ENCODE assay signal across 24 mouse cellular contexts in genomic region chr9:9198645-9199044, GRCm38 (mm10). TPM values are rescaled to one million over a fixed set of nuclear protein-coding genes. Genes with fewer than 3 reads are reported as not detected.
DNase-seq lines count a peak whose midpoint lies in the region; ATAC-seq and TF ChIP-seq lines count a peak whose summit lies in the region.
"Had no signal": no experiment of that assay in that cellular context is flagged by ENCODE, and none has a peak within 500 bp of the region (broad histone marks: within the 10 kb centered on the region; RNA-seq: fewer than 3 reads in every experiment).

No protein-coding gene starts in this region.

- intact Hi-C loops in gastrocnemius, adult 2 months (cut with DNase I), result no loop called here
- intact Hi-C loops in gastrocnemius, postnatal 14 days (cut with DNase I; ENCODE audit: low total_unique reads), result no loop called here

- no peaks in the 10 kb centered on the region for H3K36me3 ChIP-seq in midbrain, embryonic 11.5 days (ENCODE audit: control insufficient read depth, insufficient read depth, low read length)
- H3K36me3 ChIP-seq in midbrain, postnatal 0 days (ENCODE audit: insufficient read depth, low read length), result no peaks in the 10 kb centered on the region
- H3K36me3 ChIP-seq: forebrain, embryonic 15.5 days; G1E; heart, embryonic 13.5 days; hindbrain, embryonic 12.5 days; neural tube, embryonic 15.5 days had no signal

- WGBS in midbrain, embryonic 11.5 days, result 28% methylated on average over 3 of the region's 3 CpGs
- 42% methylated on average over 3 of the region's 3 CpGs for WGBS in midbrain, postnatal 0 days

- no peak overlapping the region for H3K4me2 ChIP-seq in midbrain, embryonic 11.5 days
- H3K4me2 ChIP-seq in midbrain, postnatal 0 days (ENCODE audit: low read depth, low read length, poor library complexity, severe bottlenecking), result no peak overlapping the region
- H3K4me2 ChIP-seq: forebrain, embryonic 15.5 days; heart, embryonic 13.5 days; hindbrain, embryonic 12.5 days; neural tube, embryonic 15.5 days had no signal

- no peak for ATAC-seq in midbrain, embryonic 11.5 days (ENCODE audit: low FRiP score)
- ATAC-seq in midbrain, postnatal 0 days (ENCODE audit: low FRiP score), result no peak
- ATAC-seq: activated CD4-positive, CD25-positive, alpha-beta regulatory T cell, adult 4 months; forebrain, embryonic 15.5 days; inflammation-experienced regulatory T-cells, adult 6 months had no signal

- H3K9me3 ChIP-seq in midbrain, embryonic 11.5 days (ENCODE audit: control insufficient read depth, low read length), result no peaks in the 10 kb centered on the region
- no peaks in the 10 kb centered on the region for H3K9me3 ChIP-seq in midbrain, postnatal 0 days (ENCODE audit: low read length)
- H3K9me3 ChIP-seq: forebrain, embryonic 15.5 days; G1E; hindbrain, embryonic 12.5 days; limb, embryonic 10.5 days; neural tube, embryonic 15.5 days had no signal

- no peak overlapping the region for H3K9ac ChIP-seq in midbrain, embryonic 11.5 days (ENCODE audit: low read length)
- no peak overlapping the region for H3K9ac ChIP-seq in midbrain, postnatal 0 days (replicated peaks; ENCODE audit: low read length, poor library complexity, severe bottlenecking)
- H3K9ac ChIP-seq: forebrain, embryonic 15.5 days; heart, embryonic 13.5 days; hindbrain, embryonic 12.5 days; neural tube, embryonic 15.5 days had no signal

- DNase-seq in gastrocnemius, adult 2 months, result no peak
- no peak for DNase-seq in gastrocnemius, postnatal 14 days
- peak; percentile 81 for DNase-seq in midbrain, embryonic 11.5 days (ENCODE audit: low spot score, missing footprints)
- DNase-seq in midbrain, postnatal 0 days (ENCODE audit: low spot score), result no peak
- DNase-seq in embryo, embryonic 10 days (ENCODE audit: low spot score), result peak; percentile 45
- DNase-seq in Muller cell, postnatal 12 days (ENCODE audit: inconsistent ontology term), result no peak
- no peak for DNase-seq in spleen, postnatal 10 days (ENCODE audit: low spot score in 2 of 2)
- DNase-seq: adrenal gland, adult 8-10 months; cerebellum, adult 9-10 months; gastrocnemius, postnatal 10 days; heart, postnatal 14 days; kidney, adult 18-20 months; kidney, postnatal 10 days; lung, postnatal 10 days; midbrain, embryonic 14.5 days; right cerebral cortex, postnatal 14 days had no signal

- H3K27ac ChIP-seq in gastrocnemius, adult 2 months, result peak overlapping the region; percentile 72
- no peak overlapping the region for H3K27ac ChIP-seq in midbrain, embryonic 11.5 days (ENCODE audit: low read depth, low read length)
- no peak overlapping the region for H3K27ac ChIP-seq in midbrain, postnatal 0 days (ENCODE audit: low read depth, low read length)
- H3K27ac ChIP-seq: forebrain, embryonic 15.5 days; heart, embryonic 13.5 days; limb, embryonic 10.5 days; neural tube, embryonic 15.5 days had no signal

- no peak for TF ChIP-seq CTCF in gastrocnemius, adult 2 months (IDR thresholded peaks at IDR 0.05)
- TF ChIP-seq CTCF in midbrain, postnatal 0 days (IDR thresholded peaks at IDR 0.05), result no peak

- no peaks in the 10 kb centered on the region for H3K27me3 ChIP-seq in midbrain, embryonic 11.5 days (ENCODE audit: control insufficient read depth, insufficient read depth, low read length)
- no peaks in the 10 kb centered on the region for H3K27me3 ChIP-seq in midbrain, postnatal 0 days (ENCODE audit: insufficient read depth, low read length)
- H3K27me3 ChIP-seq: forebrain, embryonic 15.5 days; heart, embryonic 13.5 days; hindbrain, embryonic 12.5 days; neural tube, embryonic 15.5 days had no signal

- peaks cover 8% of the 10 kb centered on the region; the same call in 1 of the 2 replicates for H3K4me1 ChIP-seq in midbrain, embryonic 11.5 days (ENCODE audit: control insufficient read depth, insufficient read depth, low read length)
- no peaks in the 10 kb centered on the region for H3K4me1 ChIP-seq in midbrain, postnatal 0 days (ENCODE audit: insufficient read depth, low read length)
- H3K4me1 ChIP-seq: forebrain, embryonic 15.5 days; neural tube, embryonic 15.5 days had no signal

- H3K4me3 ChIP-seq in gastrocnemius, adult 2 months, result no peak overlapping the region
- no peak overlapping the region for H3K4me3 ChIP-seq in midbrain, embryonic 11.5 days (ENCODE audit: low read depth, low read length)
- no peak overlapping the region for H3K4me3 ChIP-seq in midbrain, postnatal 0 days (ENCODE audit: low read depth, low read length)
- H3K4me3 ChIP-seq: forebrain, embryonic 15.5 days; heart, embryonic 13.5 days; hindbrain, embryonic 12.5 days; limb, embryonic 10.5 days; neural tube, embryonic 15.5 days had no signal

RNA-seq across cellular contexts. Expression of gene Arhgap42, which starts 40.3 kb away (rescaled TPM):
- 1 to 10 TPM; 4.4 to 7.9 TPM for total RNA-seq in gastrocnemius, adult 2 months (2021)
- total RNA-seq in gastrocnemius, postnatal 14 days (2021), result 1 to 10 TPM; 6.5 to 7.1 TPM
- polyA plus RNA-seq in midbrain, embryonic 11.5 days (2014; fragmentation: Nextera tagmentation; extraction: Ambion mirVana), result 22.4 and 25.1 TPM in 2 replicates
- 9.0 and 11.2 TPM in 2 replicates for total RNA-seq in midbrain, postnatal 0 days (2014; rRNA removed)
- polyA plus RNA-seq in midbrain, postnatal 0 days (2015; fragmentation: Nextera tagmentation; extraction: Ambion mirVana), result 11.3 and 11.7 TPM in 2 replicates
- polyA plus RNA-seq: activated CD4-positive, CD25-positive, alpha-beta regulatory T cell, adult 4 months; G1E; inflammation-experienced regulatory T-cells, adult 6 months had no signal

Comparison
In these comparisons a context has a peak if more than half of its experiments do, and no peak if none do; other contexts are left out.
1. DNase-seq: peak in midbrain, embryonic 11.5 days (single experiment) and embryo, embryonic 10 days (single experiment); none in gastrocnemius, adult 2 months (single experiment), gastrocnemius, postnatal 14 days (single experiment), midbrain, postnatal 0 days (single experiment), Muller cell, postnatal 12 days (single experiment) and spleen, postnatal 10 days (0 of 2).